Mouse (Mus musculus) megakaryocyte, embryonic 14.5 days (primary cell): Measurements from ENCODE around the gene Mprip. TPM values are rescaled to one million over a fixed set of nuclear protein-coding genes. Genes with fewer than 3 reads are reported as not detected.
"Not testable (repeated sequence)": the region's sequence is repeated elsewhere in the genome, so short reads cannot be mapped to it uniquely, and the experiment has no call there.

ENCODE experiments used
- H3K27me3 ChIP-seq: replicated peaks from 2 replicates; pipeline ENCODE3; 2012; ENCODE audit warnings: inconsistent platforms
- H3K36me3 ChIP-seq: replicated peaks from 2 replicates; pipeline ENCODE3; 2012; ENCODE audit warnings: low read length, inconsistent platforms, mixed read lengths
- H3K4me1 ChIP-seq: 2 replicates; pipeline ENCODE4 v1.6.1; 2012; ENCODE audit warnings: inconsistent platforms
- H3K4me3 ChIP-seq: replicated peaks from 2 replicates; pipeline ENCODE3; 2012; ENCODE audit warnings: moderate library complexity, mild to moderate bottlenecking, inconsistent platforms
- H3K9me3 ChIP-seq: 2 replicates; pipeline ENCODE4 v1.6.1; 2012; ENCODE audit warnings: inconsistent platforms
- FLI1 ChIP-seq: IDR thresholded peaks from 2 replicates; pipeline ENCODE4 v1.6.1; 2012; ENCODE audit warnings: low read length, inconsistent platforms, mixed read lengths
- GATA1 ChIP-seq: IDR thresholded peaks from 3 replicates; pipeline ENCODE4 v1.6.1; 2012; ENCODE audit warnings: mixed read lengths, low read length, inconsistent platforms, borderline replicate concordance
- polyA plus RNA-seq: library from polyadenylated mRNA; stranded (reverse); fragments of >175 nt; gene quantifications from 2 replicates; pipeline ENCODE4 v1.2.3, GENCODE M21; 2012; ENCODE audit warnings: low replicate concordance; ENCODE audit not compliant: insufficient read depth

The Mprip gene
- polyA plus RNA-seq: 18.0 and 37.2 TPM in 2 replicates

DNA sequence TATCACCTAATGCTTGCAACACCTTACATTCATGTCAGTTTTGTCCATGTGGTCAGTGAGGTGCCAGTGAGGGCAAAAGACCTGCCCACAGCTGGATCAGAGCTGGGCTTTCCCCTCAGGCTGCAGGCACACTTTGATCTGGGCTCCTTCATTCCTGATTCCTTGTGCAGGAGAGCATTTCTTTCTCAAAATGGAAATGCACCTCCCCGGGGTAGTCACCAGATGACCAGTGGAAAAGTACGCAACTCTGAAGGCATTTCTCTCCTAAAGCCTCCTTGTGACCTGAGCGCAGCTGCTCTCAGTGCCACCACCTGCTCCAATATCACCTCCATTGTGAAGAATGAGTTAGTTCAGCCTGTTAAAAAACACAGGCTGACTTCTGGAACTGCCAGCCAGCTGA lies at the start of gene Mprip:
Mprip (plus strand) TSS at position 301 of the 400 bp plus-strand sequence.
- no peaks in the 10 kb centered on the region for H3K36me3 ChIP-seq
- H3K4me1 ChIP-seq: peaks cover 91% of the 10 kb centered on the region
- peak within 1 kb of the TSS; percentile 94 for H3K4me3 ChIP-seq
- no peaks in the 10 kb centered on the region for H3K27me3 ChIP-seq
- no peaks in the 10 kb centered on the region for H3K9me3 ChIP-seq
- TF ChIP-seq GATA1 (no peak), FLI1 (no peak)

DNA sequence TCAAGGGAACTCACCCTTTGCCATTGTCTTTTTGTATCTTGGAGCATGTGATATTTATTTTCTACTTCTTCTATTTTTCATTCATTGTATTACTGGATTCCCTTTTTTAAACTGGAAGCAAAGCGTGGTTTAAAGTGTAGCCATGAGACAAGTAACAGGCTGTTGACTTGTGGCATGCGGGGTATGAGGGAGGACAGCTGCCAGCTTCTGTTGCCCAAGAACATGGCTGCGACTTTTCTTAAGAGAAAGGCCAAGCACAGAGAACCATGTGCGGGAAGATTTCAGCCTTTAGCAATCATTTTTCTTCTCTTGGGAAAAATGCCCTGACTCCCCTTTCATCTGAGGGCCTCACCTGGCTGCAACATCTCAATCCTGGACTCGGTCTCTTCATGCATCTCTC lies 49.5 kb upstream of the Mprip start:
- H3K36me3 ChIP-seq: no peaks in the 10 kb centered on the region
- H3K27me3 ChIP-seq: peaks cover 26% of the 10 kb centered on the region
- no peaks in the 10 kb centered on the region for H3K9me3 ChIP-seq
- H3K4me1 ChIP-seq: no peaks in the 10 kb centered on the region
- TF ChIP-seq GATA1 (no peak), FLI1 (no peak)
- no peak overlapping the region for H3K4me3 ChIP-seq

DNA sequence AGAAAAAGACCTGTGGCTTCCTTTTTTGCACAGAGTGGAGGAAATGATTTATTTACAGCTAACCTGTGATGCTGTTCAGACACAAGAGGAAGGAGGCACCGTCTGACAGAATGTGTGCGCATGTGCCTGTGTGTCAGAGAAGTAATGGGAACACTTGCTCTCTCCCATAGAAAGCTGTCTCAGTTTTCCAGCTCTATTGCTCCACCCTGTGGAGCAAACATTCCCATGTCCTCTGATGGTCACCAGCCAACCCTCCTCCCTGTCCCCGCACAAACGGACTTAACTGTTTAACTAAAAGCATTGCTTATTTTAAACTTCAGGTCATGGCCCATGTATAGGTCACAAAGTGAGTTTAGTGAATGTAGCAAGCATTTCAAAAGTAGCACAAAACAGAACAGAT lies 47.0 kb upstream of the Mprip start:
- H3K9me3 ChIP-seq: no peaks in the 10 kb centered on the region
- TF ChIP-seq GATA1 (no peak), FLI1 (no peak)
- H3K4me1 ChIP-seq: no peaks in the 10 kb centered on the region
- peaks cover 38% of the 10 kb centered on the region for H3K27me3 ChIP-seq
- no peak overlapping the region for H3K4me3 ChIP-seq
- H3K36me3 ChIP-seq: no peaks in the 10 kb centered on the region

DNA sequence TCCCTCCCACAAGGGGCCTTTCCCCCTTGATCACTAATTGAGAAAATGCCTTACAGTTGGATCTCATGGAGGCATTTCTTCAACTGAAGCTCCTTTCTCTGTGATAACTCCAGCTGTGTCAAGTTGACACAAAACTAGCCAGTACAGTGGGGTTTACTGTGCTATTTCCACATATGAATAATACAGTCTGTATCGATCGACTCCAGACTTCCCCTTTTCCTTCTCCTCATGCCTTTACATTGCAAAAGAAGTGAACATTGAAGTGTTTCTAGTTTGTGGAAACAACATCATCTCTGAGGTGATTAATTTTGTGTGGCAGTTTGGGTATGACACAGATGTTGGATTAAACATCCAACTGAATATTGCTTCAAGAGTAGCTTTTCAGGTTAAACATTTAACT lies 44.1 kb upstream of the Mprip start:
- not testable (repeated sequence) for H3K4me3 ChIP-seq, H3K36me3 ChIP-seq, H3K4me1 ChIP-seq, H3K9me3 ChIP-seq
- peaks cover 28% of the 10 kb centered on the region for H3K27me3 ChIP-seq

DNA sequence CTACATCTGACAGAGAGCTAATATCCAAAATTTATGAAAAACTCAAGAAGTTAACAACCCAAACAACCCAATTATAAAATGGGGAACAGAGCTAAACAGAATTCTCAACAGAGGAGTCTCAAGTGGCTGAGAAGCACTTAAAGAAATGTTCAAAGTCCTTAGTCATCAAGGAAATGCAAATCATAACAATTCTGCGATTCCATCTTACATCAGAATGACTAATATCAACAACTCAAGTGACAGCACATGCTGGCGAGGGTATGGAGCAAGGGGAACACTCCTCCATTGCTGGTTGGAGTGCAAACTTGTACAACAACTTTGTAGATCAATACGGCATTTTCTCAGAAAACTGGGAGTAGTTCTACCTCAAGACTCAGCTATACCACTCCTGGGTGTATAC lies 38.9 kb upstream of the Mprip start:
- Histone ChIP-seq H3K4me1 (peaks cover 12% of the 10 kb centered on the region), H3K9me3 (no peaks in the 10 kb centered on the region), H3K36me3 (no peaks in the 10 kb centered on the region), H3K4me3 (no peak overlapping the region), H3K27me3 (peaks cover 14% of the 10 kb centered on the region)
- no peak for TF ChIP-seq FLI1
- TF ChIP-seq GATA1: no peak

DNA sequence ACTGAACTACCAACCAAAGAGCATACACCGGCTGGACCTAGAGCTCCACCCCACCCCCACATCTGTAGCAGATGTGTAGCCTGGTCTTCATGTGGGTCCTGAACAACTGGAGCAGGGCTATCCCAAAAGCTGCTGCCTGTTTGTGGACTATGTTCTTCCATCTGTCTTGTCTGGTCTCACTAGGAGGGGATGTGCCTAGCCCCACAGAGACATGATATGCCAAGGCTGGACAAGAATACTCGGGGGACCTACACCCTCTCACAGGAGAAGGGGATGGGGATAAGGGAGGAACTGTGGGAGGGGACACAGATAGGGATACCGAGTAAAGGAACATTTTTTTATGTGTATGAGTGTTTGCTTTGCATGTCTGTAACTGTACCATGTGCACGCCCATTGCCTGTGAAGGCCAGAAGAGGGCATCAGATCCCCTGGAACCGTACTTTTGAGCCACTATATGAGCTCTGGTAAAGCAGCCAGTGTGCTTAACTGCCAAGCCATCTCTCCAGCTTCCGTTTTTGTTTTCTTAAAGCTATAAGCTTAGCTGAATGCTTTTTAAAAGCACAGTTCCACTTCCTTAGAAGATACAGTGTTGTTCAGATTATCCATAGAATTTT lies 37.0 kb upstream of the Mprip start:
- H3K9me3 ChIP-seq: no peaks in the 10 kb centered on the region
- H3K4me1 ChIP-seq: peaks cover 12% of the 10 kb centered on the region
- no peak overlapping the region for H3K4me3 ChIP-seq
- H3K36me3 ChIP-seq: no peaks in the 10 kb centered on the region
- no peak for TF ChIP-seq GATA1
- no peak for TF ChIP-seq FLI1
- peaks cover 7% of the 10 kb centered on the region for H3K27me3 ChIP-seq

DNA sequence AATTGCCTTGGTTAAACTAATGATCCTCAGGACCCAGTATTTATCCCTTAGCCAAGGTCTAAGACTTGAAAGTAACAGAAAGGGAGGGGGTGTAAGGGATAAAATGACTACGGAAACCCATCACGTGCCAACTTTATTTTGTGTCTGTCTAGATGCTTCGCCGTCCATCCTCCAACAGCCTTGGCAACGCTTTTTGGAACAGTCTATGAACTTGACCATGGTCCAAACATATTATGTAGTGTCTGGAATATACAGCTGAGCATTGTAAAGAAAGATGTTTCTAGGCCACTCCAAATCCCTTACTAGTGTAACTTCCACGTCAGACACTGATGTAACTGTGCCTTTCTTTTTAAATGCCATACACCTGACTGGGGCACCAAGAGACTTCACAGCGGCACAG lies 34.9 kb upstream of the Mprip start:
- no peak for TF ChIP-seq GATA1
- peaks cover 23% of the 10 kb centered on the region for H3K27me3 ChIP-seq
- no peaks in the 10 kb centered on the region for H3K9me3 ChIP-seq
- no peaks in the 10 kb centered on the region for H3K36me3 ChIP-seq
- peaks cover 12% of the 10 kb centered on the region for H3K4me1 ChIP-seq
- no peak overlapping the region for H3K4me3 ChIP-seq

DNA sequence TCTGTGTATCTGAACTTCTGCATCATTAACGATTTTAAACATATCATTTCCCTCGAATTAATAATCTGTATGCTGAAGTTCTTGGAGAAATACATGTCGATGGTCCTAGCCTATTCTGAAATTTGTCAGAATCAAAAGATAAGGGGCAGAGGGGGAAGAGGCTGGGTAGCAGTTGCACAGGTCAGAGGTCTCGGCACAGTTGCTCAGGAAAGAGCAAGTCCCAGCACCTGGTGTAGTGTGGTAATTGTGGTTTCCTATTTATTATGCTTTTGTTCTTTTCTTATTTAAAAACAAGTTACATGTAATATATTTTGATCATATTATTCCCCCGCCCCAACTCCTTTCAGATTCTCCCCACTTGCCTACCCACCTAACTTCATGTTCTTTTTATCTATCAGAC lies 32.9 kb upstream of the Mprip start:
- H3K4me1 ChIP-seq: peaks cover 18% of the 10 kb centered on the region
- H3K4me3 ChIP-seq: no peak overlapping the region
- H3K27me3 ChIP-seq: peaks cover 33% of the 10 kb centered on the region
- TF ChIP-seq GATA1: no peak
- no peak for TF ChIP-seq FLI1
- H3K9me3 ChIP-seq: no peaks in the 10 kb centered on the region
- H3K36me3 ChIP-seq: no peaks in the 10 kb centered on the region

DNA sequence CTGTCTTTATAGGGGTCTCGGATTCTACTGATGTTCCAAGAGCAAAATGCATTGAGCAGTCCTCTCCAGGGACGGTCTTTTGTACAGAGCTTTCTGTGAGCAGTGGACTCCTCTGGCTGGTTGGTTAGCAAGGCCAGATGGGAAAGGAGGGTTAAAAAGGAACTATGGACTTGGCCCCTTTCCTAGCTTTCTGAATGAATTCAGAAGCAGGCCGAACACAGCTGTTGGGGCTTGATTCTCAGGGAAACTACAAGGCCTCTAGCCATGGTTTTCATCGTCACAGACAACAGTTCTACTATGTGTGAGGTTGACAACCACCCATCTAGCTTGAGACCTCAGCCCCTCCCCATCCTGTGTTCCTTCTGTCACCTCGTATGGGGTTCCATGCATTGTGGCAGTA lies 31.2 kb upstream of the Mprip start:
- Histone ChIP-seq H3K9me3 (no peaks in the 10 kb centered on the region), H3K4me1 (peaks cover 22% of the 10 kb centered on the region), H3K4me3 (no peak overlapping the region), H3K36me3 (no peaks in the 10 kb centered on the region), H3K27me3 (peaks cover 41% of the 10 kb centered on the region)
- TF ChIP-seq GATA1: no peak
- no peak for TF ChIP-seq FLI1

DNA sequence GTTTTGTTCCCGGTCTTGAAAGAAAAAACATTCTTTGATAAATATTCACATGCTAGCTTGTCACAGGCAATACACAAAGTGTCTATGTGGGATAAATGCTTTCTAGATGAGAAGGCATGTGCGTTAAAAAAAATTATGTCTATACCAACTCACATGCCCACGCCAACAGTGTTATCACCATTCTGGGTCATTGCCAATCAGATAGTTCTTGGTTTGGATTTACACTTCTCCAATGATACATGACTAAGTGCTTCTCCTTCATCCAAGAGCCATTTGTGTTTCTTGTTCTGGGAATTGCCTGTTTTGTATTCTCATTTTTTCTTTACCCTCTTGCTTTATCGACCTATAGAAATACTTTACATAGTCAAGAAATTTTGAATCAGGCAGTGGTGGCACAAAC lies 29.1 kb upstream of the Mprip start:
- no peak overlapping the region for H3K4me3 ChIP-seq
- peaks cover 57% of the 10 kb centered on the region for H3K27me3 ChIP-seq
- H3K4me1 ChIP-seq: peaks cover 37% of the 10 kb centered on the region
- no peaks in the 10 kb centered on the region for H3K36me3 ChIP-seq
- H3K9me3 ChIP-seq: no peaks in the 10 kb centered on the region
- TF ChIP-seq GATA1 (no peak), FLI1 (no peak)

DNA sequence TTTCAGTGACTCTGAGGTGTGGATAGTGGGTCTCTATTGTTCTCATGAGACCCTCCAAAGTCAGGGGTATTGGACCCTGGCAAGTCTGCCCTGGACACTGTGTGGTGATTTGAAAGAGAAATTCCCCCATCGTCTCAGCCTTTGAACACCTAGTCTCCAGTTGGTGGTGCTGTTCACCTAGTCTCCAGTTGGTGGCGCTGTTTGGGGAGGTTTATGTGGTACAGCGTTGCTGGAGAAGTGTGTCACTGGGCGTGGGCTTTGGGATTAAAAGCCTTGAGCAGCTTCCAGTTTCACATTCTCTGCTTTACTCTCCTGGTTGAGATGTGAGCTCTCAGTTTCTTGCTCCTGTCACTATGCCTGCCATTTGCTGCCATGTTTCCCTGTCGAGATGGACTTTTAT lies 28.1 kb upstream of the Mprip start:
- Histone ChIP-seq H3K36me3 (no peaks in the 10 kb centered on the region), H3K27me3 (peaks cover 61% of the 10 kb centered on the region), H3K4me1 (peaks cover 48% of the 10 kb centered on the region), H3K4me3 (peak overlapping the region; percentile 80), H3K9me3 (no peaks in the 10 kb centered on the region)
- TF ChIP-seq GATA1 (no peak), FLI1 (no peak)
